Mouse (Mus musculus): ENCODE data around the gene Dus3l. TPM values are rescaled to one million over a fixed set of nuclear protein-coding genes. Genes with fewer than 3 reads are reported as not detected.

Dus3l gene
- polyA plus RNA-seq, 1 experiment: 98.4 TPM

DNA sequence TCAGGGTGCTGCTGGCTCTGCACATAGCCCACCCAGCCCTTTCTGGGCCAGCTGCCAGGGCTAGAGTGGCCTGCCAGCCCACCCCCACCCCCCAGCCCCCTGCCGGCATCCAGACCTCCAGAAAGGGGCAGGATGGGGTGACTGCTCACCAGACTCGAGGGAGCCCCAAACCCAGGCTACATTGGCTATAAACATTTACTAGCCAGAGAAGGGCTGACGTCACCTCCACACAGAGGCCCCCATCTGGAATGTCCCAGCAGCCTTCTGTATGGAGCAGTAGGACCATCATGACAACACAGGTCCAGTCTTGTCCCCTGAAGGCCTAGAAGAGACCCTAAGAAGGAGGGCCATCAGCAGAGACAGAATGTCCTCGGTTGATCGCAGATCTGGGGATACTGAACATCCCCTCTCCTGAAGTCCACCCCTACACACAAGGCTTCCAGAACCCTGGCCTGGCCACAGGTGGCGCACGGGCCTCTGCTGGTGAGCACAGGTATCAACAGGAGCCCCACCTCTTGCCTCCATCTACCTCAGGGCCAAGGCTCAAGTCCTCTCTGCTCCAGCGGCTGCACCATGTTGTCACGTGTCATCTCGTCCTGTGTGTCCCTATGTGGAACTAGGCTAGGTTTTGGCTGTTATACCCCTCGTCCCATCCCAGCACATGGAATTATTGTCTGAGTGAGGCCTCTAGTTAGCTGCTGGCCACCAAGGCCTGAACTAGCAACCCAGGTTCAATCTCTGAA is 41.0 kb upstream of the Dus3l start:
- TF ChIP-seq CTCF (IDR thresholded peaks at IDR 0.05; ENCODE audit: extremely low read depth, insufficient read depth, insufficient read length, insufficient replicate concordance): no peak
- H3K4me3 ChIP-seq (ENCODE audit: extremely low read depth, insufficient read depth, insufficient read length): no peak overlapping the region
- H3K36me3 ChIP-seq (ENCODE audit: control insufficient read depth, insufficient read depth, low read length): peaks cover 15% of the 10 kb centered on the region
- H3K4me1 ChIP-seq (ENCODE audit: control insufficient read depth, insufficient read depth, insufficient read length): peaks cover 5% of the 10 kb centered on the region; the same call in 1 of the 2 replicates
- 89% methylated on average over 11 of the region's 11 CpGs for WGBS
- DNase-seq (ENCODE audit: low read depth in 1 of 2, low spot score in 2 of 2): no peak
- no peaks in the 10 kb centered on the region for H3K27me3 ChIP-seq (ENCODE audit: control insufficient read depth, insufficient read depth, low read length)
- H3K27ac ChIP-seq (ENCODE audit: insufficient read depth, low read length): no peak overlapping the region

DNA sequence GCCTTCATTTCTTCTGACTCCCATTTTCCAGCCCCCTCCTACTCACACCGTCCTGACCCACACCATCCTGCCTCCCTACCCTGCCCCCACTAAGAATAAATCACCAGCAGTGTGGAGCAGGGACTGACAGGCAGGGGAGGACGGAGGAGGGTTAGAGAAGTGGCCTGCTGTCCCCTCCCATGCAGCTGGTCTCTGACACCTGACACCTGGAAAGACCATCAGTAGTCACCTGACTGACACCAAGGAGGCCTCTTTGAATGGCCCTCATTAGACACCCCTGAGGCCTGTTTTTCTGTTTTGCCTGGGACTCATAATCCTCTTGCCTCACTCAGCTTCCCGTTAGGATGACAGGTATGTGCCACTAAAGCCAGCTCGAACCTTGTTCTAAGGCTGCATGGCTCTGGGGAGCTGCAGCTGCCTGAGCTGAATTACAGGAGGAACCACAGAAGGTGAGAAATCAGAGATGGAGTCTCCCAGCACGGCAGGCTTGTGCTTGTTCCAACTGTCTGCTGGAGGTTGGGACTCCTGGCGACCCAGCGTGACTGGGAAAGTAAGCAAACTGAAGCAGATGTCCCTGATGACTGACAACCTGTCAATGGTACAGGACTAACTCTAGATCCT is 37.4 kb upstream of the Dus3l start:
- no peak overlapping the region for H3K27ac ChIP-seq (ENCODE audit: insufficient read depth, low read length)
- H3K36me3 ChIP-seq (ENCODE audit: control insufficient read depth, insufficient read depth, low read length): peaks cover 10% of the 10 kb centered on the region
- TF ChIP-seq CTCF (IDR thresholded peaks at IDR 0.05; ENCODE audit: extremely low read depth, insufficient read depth, insufficient read length, insufficient replicate concordance) (no peak), POLR2A (IDR thresholded peaks at IDR 0.05; ENCODE audit: low read depth, low read length) (no peak)
- no peaks in the 10 kb centered on the region for H3K27me3 ChIP-seq (ENCODE audit: control insufficient read depth, insufficient read depth, low read length)
- WGBS: 54% methylated on average over 7 of the region's 7 CpGs
- no peak for DNase-seq (ENCODE audit: low read depth in 1 of 2, low spot score in 2 of 2)
- H3K4me3 ChIP-seq (ENCODE audit: extremely low read depth, insufficient read depth, insufficient read length): no peak overlapping the region
- H3K4me1 ChIP-seq (ENCODE audit: control insufficient read depth, insufficient read depth, insufficient read length): no peaks in the 10 kb centered on the region

DNA sequence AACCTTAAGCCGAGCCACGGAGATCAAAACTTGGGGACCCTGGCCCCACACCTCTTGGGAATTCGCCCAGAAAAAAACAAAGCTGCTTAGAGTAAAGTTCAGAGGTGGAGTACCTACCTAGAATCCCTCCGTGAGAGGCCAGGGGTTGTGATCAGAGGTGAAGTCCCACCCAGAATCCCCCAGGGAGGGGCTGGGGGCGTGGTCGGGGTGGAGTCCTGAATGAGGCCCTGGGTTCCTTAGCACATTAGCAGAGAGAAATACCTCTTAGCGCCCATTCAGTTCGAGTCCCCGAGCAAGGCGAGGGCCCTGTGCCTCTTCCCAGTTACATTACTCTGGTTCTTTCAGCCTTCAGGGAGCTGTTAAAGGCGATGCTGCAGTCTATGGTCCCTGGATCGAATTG is 36.9 kb upstream of the Dus3l start:
- H3K36me3 ChIP-seq (ENCODE audit: control insufficient read depth, insufficient read depth, low read length): peaks cover 9% of the 10 kb centered on the region
- no peaks in the 10 kb centered on the region for H3K4me1 ChIP-seq (ENCODE audit: control insufficient read depth, insufficient read depth, insufficient read length)
- TF ChIP-seq CTCF (IDR thresholded peaks at IDR 0.05; ENCODE audit: extremely low read depth, insufficient read depth, insufficient read length, insufficient replicate concordance): no peak
- no peak for TF ChIP-seq POLR2A (IDR thresholded peaks at IDR 0.05; ENCODE audit: low read depth, low read length)
- no peak for DNase-seq (ENCODE audit: low read depth in 1 of 2, low spot score in 2 of 2)
- 33% methylated on average over 12 of the region's 12 CpGs for WGBS
- H3K4me3 ChIP-seq (ENCODE audit: extremely low read depth, insufficient read depth, insufficient read length): no peak overlapping the region
- H3K27me3 ChIP-seq (ENCODE audit: control insufficient read depth, insufficient read depth, low read length): no peaks in the 10 kb centered on the region
- H3K27ac ChIP-seq (ENCODE audit: insufficient read depth, low read length): no peak overlapping the region

DNA sequence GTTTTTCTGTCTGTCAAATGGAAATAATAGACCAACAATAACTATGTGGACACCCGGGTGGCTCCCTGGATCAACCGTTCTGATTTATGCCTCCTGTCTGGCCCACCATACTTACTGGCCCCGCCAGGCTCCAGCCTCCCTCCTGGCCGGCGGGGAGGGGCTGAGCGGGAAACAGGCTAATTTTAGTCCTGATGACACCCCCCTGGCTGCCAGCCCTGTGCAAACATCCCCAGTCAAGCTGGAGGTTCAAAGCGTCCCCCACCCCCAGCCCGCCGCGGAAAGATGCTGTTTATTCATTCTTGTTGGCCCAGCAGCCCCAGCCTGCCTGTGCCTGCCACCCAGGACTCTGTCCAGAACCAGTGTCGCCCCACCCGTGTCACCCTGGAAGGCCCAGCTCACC is 36.4 kb upstream of the Dus3l start:
- TF ChIP-seq CTCF (IDR thresholded peaks at IDR 0.05; ENCODE audit: extremely low read depth, insufficient read depth, insufficient read length, insufficient replicate concordance) (no peak), POLR2A (IDR thresholded peaks at IDR 0.05; ENCODE audit: low read depth, low read length) (no peak)
- DNase-seq (ENCODE audit: low read depth in 1 of 2, low spot score in 2 of 2): no peak
- WGBS: 37% methylated on average over 12 of the region's 12 CpGs
- Histone ChIP-seq H3K36me3 (ENCODE audit: control insufficient read depth, insufficient read depth, low read length) (peaks cover 5% of the 10 kb centered on the region; the same call in 1 of the 2 replicates), H3K27me3 (ENCODE audit: control insufficient read depth, insufficient read depth, low read length) (no peaks in the 10 kb centered on the region), H3K4me1 (ENCODE audit: control insufficient read depth, insufficient read depth, insufficient read length) (no peaks in the 10 kb centered on the region), H3K27ac (ENCODE audit: insufficient read depth, low read length) (no peak overlapping the region), H3K4me3 (ENCODE audit: extremely low read depth, insufficient read depth, insufficient read length) (no peak overlapping the region)

DNA sequence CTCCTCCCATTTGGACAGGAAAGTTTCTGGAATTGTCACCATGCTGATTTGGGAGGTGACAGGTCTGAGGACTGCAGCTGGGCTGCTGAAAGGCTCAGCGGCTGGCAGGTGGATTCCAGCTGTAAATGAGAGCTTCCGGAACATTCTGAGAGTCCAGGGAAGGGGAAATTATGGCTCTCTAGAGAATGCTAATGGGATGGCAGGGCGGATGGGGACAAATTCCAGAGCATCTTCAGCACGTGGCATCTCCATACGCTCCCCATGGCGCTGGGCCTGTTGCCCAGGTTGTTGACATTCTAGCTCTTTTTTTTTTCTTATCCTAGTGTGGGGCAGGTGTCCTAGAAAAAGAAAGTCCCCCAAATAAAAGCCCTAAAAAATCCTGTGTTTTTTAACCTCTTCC is 35.4 kb upstream of the Dus3l start:
- no peak for DNase-seq (ENCODE audit: low read depth in 1 of 2, low spot score in 2 of 2)
- Histone ChIP-seq H3K4me1 (ENCODE audit: control insufficient read depth, insufficient read depth, insufficient read length) (no peaks in the 10 kb centered on the region), H3K4me3 (ENCODE audit: extremely low read depth, insufficient read depth, insufficient read length) (no peak overlapping the region), H3K27me3 (ENCODE audit: control insufficient read depth, insufficient read depth, low read length) (no peaks in the 10 kb centered on the region), H3K36me3 (ENCODE audit: control insufficient read depth, insufficient read depth, low read length) (no peaks in the 10 kb centered on the region), H3K27ac (ENCODE audit: insufficient read depth, low read length) (no peak overlapping the region)
- TF ChIP-seq CTCF (IDR thresholded peaks at IDR 0.05; ENCODE audit: extremely low read depth, insufficient read depth, insufficient read length, insufficient replicate concordance) (no peak), POLR2A (IDR thresholded peaks at IDR 0.05; ENCODE audit: low read depth, low read length) (no peak)
- 82% methylated on average over 6 of the region's 6 CpGs for WGBS

DNA sequence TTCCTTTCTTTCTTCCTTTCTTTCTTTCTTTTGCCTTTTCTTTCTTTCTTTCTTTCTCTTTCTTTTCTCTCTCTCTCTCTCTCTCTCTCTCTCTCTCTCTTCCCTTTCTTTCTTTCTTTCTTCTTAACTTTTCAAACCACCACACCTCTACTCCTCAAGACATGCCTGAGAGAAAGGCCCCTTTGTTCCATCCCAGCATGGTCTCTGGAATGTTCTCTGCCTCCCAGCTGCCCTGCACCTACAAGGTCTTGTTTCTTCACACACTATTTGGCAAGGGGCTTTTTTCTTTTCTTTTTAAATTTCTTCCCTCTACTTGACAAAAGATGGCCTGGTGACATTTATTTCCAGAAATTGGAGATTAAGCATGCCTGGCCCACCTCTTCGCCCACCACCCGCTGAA is 34.9 kb upstream of the Dus3l start:
- TF ChIP-seq POLR2A (IDR thresholded peaks at IDR 0.05; ENCODE audit: low read depth, low read length) (no peak), CTCF (IDR thresholded peaks at IDR 0.05; ENCODE audit: extremely low read depth, insufficient read depth, insufficient read length, insufficient replicate concordance) (no peak)

DNA sequence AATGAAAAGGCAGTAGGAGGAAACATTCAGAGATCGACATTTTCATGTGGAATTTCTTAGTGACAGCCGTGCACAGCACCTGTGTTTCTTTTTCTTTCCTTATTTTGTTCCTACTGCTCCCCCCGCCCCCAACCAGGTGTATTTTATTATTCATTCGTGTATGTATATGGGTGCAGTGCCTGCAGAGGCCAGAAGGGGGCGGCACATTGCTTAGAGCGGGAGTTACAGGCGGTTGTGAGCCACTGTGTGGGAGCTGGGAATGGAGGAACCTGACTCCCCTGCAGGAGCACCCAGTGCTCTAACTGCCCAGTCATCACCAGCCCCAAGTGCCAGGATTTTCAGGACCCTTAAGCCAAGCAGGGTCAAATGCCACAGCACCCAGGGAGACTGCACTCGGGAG is 28.0 kb upstream of the Dus3l start:
- Histone ChIP-seq H3K4me3 (ENCODE audit: extremely low read depth, insufficient read depth, insufficient read length) (no peak overlapping the region), H3K27me3 (ENCODE audit: control insufficient read depth, insufficient read depth, low read length) (no peaks in the 10 kb centered on the region), H3K27ac (ENCODE audit: insufficient read depth, low read length) (no peak overlapping the region), H3K36me3 (ENCODE audit: control insufficient read depth, insufficient read depth, low read length) (no peaks in the 10 kb centered on the region), H3K4me1 (ENCODE audit: control insufficient read depth, insufficient read depth, insufficient read length) (no peaks in the 10 kb centered on the region)
- DNase-seq (ENCODE audit: low read depth in 1 of 2, low spot score in 2 of 2): no peak
- no peak for TF ChIP-seq CTCF (IDR thresholded peaks at IDR 0.05; ENCODE audit: extremely low read depth, insufficient read depth, insufficient read length, insufficient replicate concordance)
- no peak for TF ChIP-seq POLR2A (IDR thresholded peaks at IDR 0.05; ENCODE audit: low read depth, low read length)
- WGBS: 46% methylated on average over 8 of the region's 8 CpGs

More for the DNA sequence above, 34.9 kb upstream of the Dus3l start:
- WGBS: 88% methylated on average over 2 of the region's 2 CpGs
- Histone ChIP-seq H3K4me3 (ENCODE audit: extremely low read depth, insufficient read depth, insufficient read length) (no peak overlapping the region), H3K4me1 (ENCODE audit: control insufficient read depth, insufficient read depth, insufficient read length) (no peaks in the 10 kb centered on the region), H3K27me3 (ENCODE audit: control insufficient read depth, insufficient read depth, low read length) (no peaks in the 10 kb centered on the region), H3K27ac (ENCODE audit: insufficient read depth, low read length) (no peak overlapping the region), H3K36me3 (ENCODE audit: control insufficient read depth, insufficient read depth, low read length) (no peaks in the 10 kb centered on the region)
- DNase-seq (ENCODE audit: low read depth in 1 of 2, low spot score in 2 of 2): no peak
